Mouse (Mus musculus): ENCODE results near the gene Trappc13.

Trappc13 gene

GRCm38 (mm10) chr13:104113782-104114181 lies 64.5 kb downstream of the Trappc13 start:
- no peak for DNase-seq

DNA sequence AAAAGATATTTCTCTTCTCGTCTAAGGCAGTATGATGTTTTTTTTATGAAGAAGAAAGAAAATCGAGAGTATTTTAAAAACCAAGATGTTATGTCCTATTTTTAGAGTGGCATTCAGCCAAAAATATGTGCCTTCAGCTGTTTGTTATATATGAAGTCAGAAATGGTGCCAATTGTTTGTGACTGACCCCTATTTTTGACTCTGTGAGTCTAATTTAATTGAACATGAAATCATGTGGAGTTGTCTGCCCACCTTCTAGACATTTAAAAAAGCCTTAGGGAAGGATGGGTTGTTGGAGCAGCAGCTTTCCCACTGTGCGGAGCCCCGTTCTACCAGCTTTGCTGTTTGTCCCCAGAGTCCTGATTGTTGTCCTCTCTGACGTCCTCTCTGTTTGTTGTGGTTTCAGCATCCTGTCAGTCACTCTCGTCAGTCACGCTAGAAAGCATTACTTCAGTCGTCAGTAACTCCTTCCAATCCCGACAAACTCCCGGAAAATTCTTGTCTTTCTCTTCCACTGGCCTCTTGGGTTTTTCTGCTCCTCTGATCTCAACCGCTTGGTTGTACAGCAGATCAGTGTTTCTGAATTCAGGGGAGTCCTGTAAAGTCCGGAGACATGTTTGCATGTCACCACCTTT lies 65.9 kb downstream of the Trappc13 start:
- no peak for DNase-seq

DNA sequence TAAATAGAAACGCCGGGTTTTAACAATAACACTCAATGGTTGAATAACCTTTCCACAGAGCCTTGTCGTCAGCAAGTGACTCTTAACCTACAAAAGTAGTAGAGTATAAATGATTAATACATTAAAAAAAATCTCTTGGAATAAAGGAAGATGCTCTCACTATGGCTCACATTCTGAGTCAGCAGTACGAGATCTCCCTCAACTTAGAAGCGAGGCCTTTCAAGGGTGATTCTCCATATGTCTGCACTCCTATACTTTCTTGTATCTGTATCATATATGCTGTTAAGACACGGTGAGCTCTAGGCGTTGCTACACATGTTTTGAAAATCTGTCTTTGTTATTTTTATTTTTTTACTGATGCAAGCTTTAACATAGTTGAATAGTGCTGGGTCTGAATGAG lies 67.7 kb downstream of the Trappc13 start:
- DNase-seq, result no peak

- DNase-seq, result peak; percentile 13
Measured at GRCm38 (mm10) chr13:104109816-104110521, 68.3 kb downstream of the Trappc13 start.

DNA sequence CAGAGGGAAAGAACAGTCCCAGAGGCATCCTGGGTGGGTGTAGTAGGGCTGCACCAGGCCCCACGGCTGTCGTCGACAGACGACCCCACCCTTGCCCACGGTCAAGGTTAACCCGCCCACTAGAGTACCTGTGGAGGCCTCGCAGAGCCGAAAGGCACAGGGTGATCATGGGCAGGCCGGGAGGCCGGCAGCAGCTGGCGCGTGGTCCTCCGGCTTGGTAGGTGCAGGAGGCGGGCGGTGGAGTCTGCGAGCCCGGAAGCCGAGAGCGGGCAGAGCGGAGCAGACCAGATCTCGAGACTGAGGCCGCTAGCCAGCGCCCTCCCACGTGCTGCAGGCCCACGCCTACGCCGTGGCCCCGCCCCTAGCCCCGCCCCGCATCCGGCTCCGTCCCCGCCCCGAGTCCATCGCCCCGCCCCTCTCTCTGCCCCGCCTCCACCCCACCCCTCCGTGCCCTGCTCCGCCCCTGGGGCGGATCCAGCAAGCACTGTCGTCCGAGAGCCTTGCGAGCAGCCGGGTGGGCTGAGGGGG lies 68.9 kb downstream of the Trappc13 start, which contains the start of the genes Nln and Sgtb:
TSS of gene Nln (minus strand) at position 327 of the 528 bp plus-strand sequence.
TSS of gene Sgtb (plus strand) at position 454 of the 528 bp plus-strand sequence.
- DNase-seq, result peak; percentile 84

DNA sequence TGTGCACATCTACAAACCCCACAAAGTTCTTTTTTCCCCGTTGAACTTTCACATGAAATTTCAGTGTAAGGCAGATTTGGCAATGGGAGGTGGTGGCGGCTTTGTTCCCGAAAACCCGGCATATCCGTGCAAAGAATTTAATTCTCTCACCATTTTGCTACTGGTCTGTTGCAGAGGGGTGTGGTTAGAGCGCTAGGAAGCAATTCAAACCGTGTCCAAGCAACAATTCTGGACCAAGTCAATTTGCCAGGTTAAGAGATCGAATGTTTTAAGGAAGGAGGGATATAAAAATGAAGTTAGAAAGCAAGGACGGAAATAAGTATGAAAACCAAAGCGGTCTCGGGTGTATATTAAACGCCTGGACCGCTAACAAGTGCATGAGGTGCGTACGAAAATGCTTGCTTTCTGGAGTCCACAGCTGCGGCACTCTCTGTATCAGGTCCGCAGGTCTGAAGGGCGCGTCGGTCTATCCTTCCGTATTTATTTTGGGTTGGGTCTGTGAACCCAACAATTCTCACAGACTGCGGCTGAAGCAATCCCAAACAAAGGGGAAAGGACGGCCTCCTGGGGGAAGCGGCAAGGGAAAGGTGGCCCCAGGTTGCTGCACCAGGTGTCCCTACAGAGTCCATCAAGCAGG lies 69.5 kb downstream of the Trappc13 start:
- peak; percentile 5 for DNase-seq

DNA sequence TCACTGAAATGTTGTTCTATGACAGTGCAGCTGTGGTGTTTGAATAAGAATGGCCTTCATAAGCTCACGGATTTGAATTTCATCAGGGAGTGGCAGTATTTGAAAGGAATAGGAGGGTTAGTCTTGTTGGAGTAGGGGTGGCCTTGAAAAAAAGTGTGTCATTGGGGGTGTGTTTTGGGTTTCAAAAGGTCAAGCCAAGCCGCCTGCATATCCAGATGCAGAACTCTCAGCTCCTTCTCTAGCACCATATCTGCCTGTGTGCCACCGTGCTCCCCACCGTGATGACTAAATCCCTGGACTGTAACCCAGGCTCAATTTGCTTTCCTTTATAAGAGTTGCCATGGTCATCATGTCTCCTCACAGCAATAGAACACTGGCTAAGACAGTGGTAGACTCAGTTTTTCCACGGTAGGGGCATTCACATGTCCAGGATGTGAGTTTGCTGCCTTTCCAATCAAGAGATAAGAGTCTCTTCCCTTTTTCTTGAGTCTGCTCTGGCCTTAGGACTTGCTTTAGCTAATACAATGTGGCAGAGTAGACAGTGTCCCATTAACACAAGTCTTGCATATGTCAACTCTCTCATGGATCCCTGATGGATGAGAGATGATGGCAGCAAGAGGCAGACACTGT lies 76.5 kb downstream of the Trappc13 start:
- no peak for DNase-seq

DNA sequence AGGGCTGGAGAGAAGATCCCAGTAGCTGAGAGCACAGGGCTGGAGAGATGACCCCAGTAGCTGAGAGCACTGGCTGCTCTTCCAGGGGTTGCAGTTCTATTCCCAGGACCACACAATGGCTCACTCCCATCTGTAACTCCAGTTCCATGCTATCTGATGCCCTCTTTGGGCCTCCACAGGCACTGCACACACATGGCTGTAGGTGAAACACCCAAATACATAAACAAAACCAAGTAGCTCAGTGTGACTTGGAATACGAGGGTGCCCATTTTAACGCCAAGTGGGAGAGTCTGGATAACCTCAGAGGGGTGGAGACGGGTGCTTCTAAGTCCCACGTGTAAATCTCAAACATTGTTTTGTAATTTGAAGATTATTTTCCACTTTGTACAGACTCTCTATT lies 77.9 kb downstream of the Trappc13 start:
- no peak for DNase-seq

DNA sequence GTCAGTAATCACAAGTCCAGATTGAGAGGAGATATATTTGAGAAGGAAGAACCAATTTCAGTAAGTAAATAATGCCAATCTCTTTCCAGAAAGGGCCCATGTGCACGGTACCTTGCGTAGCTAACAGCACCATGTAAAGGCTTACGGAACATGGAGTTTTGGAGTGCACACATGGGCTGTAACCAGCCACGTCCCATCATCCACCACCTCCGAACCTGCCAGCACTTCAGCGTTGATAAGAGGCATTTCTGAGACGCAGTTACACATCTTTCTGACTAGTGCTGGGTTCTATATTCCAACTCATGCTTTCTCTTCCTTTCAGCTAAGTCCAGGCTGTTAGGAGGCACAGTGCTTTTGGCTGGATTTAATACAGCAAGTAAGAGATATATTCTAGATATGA lies 81.1 kb downstream of the Trappc13 start:
- no peak for DNase-seq

DNA sequence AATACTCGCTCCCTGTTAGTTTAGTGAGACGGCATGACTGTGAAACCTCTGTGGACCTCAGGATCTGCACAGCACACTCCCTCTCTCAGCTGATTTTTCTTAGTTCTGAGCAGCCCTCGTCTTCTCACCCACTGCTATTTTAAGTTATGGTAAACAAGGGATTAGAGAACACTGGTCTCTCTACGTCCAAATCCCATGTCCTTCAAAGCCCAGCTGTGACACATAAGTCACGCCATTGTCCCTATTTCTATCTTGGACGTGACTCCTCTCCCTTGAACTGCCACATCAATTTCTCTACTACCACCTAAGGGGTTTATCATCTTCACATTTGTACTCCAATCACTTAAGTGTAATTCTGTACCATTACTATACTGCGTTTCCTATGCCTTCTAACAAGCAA lies 82.3 kb downstream of the Trappc13 start:
- DNase-seq, result no peak

- no peak for DNase-seq
Measured at GRCm38 (mm10) chr13:104094531-104095385, 83.5 kb downstream of the Trappc13 start.
